Mouse (Mus musculus) hindbrain, embryonic 11.5 days (tissue): Measurements from ENCODE around the gene Epn2. TPM values are rescaled to one million over a fixed set of nuclear protein-coding genes. Genes with fewer than 3 reads are reported as not detected.

Experiments
- ATAC-seq: fragments of 200-750 bp; cut with Nextera tagmentation; 2 replicates; pipeline ENCODE4 v1.8.0; 2017; ENCODE audit warnings: mild to moderate bottlenecking, moderate TSS enrichment, moderate library complexity; ENCODE audit not compliant: low FRiP score
- DNase-seq: peaks from one replicate; pipeline ENCODE4 v3.0.0-alpha.2; 2015; ENCODE audit warnings: low spot score
- H3K27ac ChIP-seq: fragments of 300-500 bp; sonication (generic); 2 replicates; pipeline ENCODE4 v1.5.1; 2014; ENCODE audit warnings: mild to moderate bottlenecking, low read depth, low read length
- H3K27me3 ChIP-seq: fragments of 300-500 bp; sonication (generic); 2 replicates; pipeline ENCODE4 v1.6.1; 2014; ENCODE audit warnings: mild to moderate bottlenecking, low read length, moderate library complexity, mixed read lengths; ENCODE audit not compliant: control insufficient read depth, insufficient read depth
- H3K36me3 ChIP-seq: fragments of 300-500 bp; sonication (generic); 2 replicates; pipeline ENCODE4 v1.6.1; 2014; ENCODE audit warnings: mild to moderate bottlenecking, low read length, moderate library complexity, mixed read lengths; ENCODE audit not compliant: control insufficient read depth, insufficient read depth
- H3K4me1 ChIP-seq: fragments of 300-500 bp; sonication (generic); replicated peaks from 2 replicates; pipeline ENCODE4 v1.6.1; 2014; ENCODE audit warnings: low read length, mixed read lengths; ENCODE audit not compliant: control insufficient read depth, insufficient read depth
- H3K4me2 ChIP-seq: fragments of 300-500 bp; sonication (generic); replicated peaks from 2 replicates; pipeline ENCODE4 v1.6.1; 2014; ENCODE audit warnings: mild to moderate bottlenecking, low read depth, low read length
- H3K4me3 ChIP-seq: fragments of 300-500 bp; sonication (generic); 2 replicates; pipeline ENCODE4 v1.5.1; 2014; ENCODE audit warnings: low read depth, low read length
- H3K9ac ChIP-seq: fragments of 300-500 bp; sonication (generic); 2 replicates; pipeline ENCODE4 v1.6.1; 2014; ENCODE audit warnings: low read depth, low read length
- H3K9me3 ChIP-seq: fragments of 300-500 bp; sonication (generic); 2 replicates; pipeline ENCODE4 v1.6.1; 2016; ENCODE audit warnings: low read length; ENCODE audit not compliant: control insufficient read depth
- WGBS: fragments of 180-500 bp; shearing (Covaris S2); extraction: QIAGEN DNeasy Blood & Tissue Kit; methylation state at CpG from one replicate; pipeline ENCODE4 v1.1.7; 2014; 5-methylcytosine and 5-hydroxymethylcytosine counted together
- polyA plus RNA-seq: library from polyadenylated mRNA; unstranded; fragments of >200 nt; fragmentation: Nextera tagmentation; extraction: Ambion mirVana; gene quantifications from 2 replicates; pipeline ENCODE4 v1.2.1, GENCODE M21; 2014

The Epn2 gene
- polyA plus RNA-seq, 1 experiment from 2014 or later: 34.2 TPM

DNA sequence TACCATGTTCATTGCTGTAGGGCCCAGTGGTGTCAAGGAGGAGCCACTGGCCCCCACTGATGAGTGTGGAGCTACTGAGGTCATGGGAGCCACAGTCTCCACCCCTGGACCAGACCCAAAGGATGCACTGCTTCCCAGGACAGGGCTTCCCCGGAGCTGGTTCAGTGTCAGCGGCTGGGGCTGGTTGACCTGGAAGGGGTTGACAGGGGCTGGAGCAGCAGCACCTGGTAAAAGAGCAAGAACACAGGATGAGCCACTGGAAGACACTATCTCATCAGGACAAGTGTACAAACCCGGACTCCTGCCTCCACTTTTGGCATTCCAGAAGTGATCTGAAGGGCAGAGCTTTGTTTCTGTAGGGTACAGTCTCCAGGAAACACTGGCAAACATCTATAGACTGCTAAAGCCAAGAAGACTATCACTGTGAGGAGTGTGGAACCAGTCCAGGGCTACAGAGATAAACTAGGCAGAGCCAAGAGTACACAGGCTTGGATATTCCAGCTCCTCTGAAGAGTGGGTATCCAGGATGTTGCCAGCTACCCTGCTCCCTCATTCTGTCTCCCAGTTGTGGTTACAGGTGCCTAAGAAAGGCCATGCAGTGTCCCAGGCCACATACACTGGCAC lies 59.9 kb downstream of the Epn2 start:
- H3K27ac ChIP-seq: no peak overlapping the region
- no peaks in the 10 kb centered on the region for H3K4me1 ChIP-seq
- H3K9ac ChIP-seq: no peak overlapping the region
- no peak overlapping the region for H3K4me2 ChIP-seq
- peaks cover 6% of the 10 kb centered on the region for H3K36me3 ChIP-seq
- H3K4me3 ChIP-seq: no peak overlapping the region
- 83% methylated on average over 3 of the region's 3 CpGs for WGBS
- ATAC-seq: no peak
- no peaks in the 10 kb centered on the region for H3K9me3 ChIP-seq
- H3K27me3 ChIP-seq: no peaks in the 10 kb centered on the region
- no peak for DNase-seq

DNA sequence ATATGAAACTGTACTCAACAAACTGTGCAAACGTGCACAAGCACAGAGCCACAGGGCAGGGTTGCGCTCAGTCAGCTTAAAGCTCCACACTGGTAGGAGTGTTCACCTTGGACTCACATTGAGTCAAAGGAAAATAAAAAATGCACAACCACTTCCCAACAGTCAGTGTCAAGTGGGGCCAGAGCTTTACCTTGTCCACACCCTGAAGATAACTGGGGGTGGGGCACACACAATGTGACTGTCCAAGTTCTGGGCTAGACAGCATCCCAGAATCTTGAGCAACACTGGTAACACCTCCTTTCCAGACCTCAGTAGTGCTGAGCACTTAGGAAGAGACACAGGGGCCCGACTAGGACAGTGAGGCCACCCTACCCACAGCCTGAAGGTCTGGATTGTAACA lies 60.6 kb downstream of the Epn2 start:
- no peak overlapping the region for H3K9ac ChIP-seq
- DNase-seq (no peak), ATAC-seq (no peak)
- no peak overlapping the region for H3K4me3 ChIP-seq
- H3K27ac ChIP-seq: no peak overlapping the region
- H3K36me3 ChIP-seq: peaks cover 6% of the 10 kb centered on the region
- WGBS: 88% methylated on average over 3 of the region's 3 CpGs
- H3K4me1 ChIP-seq: no peaks in the 10 kb centered on the region
- no peaks in the 10 kb centered on the region for H3K9me3 ChIP-seq
- no peak overlapping the region for H3K4me2 ChIP-seq
- no peaks in the 10 kb centered on the region for H3K27me3 ChIP-seq

DNA sequence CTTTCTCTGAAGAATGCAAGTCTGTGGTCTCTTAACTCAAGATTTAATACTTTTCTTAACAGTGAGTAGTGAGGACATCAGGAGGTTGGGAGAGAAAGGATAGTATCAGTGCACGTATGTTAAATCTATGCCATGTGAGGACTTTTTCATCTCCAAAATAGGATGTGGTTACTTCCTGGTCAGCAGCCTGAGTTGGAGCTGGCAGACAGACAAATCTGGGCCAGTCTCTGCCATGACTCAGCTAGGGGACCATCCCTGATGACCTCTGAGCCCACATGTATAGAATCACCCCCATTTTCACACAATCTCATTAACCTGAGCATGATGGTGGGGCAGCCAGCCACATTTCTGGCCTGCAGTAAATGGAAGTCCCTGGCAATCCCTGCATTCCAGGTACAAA lies 61.5 kb downstream of the Epn2 start:
- WGBS: 92% methylated on average over 1 of the region's 1 CpGs
- H3K36me3 ChIP-seq: peaks cover 6% of the 10 kb centered on the region
- H3K27ac ChIP-seq: no peak overlapping the region
- no peak overlapping the region for H3K9ac ChIP-seq
- no peaks in the 10 kb centered on the region for H3K4me1 ChIP-seq
- ATAC-seq: no peak
- no peak for DNase-seq
- no peak overlapping the region for H3K4me2 ChIP-seq
- no peaks in the 10 kb centered on the region for H3K27me3 ChIP-seq
- no peaks in the 10 kb centered on the region for H3K9me3 ChIP-seq
- no peak overlapping the region for H3K4me3 ChIP-seq

DNA sequence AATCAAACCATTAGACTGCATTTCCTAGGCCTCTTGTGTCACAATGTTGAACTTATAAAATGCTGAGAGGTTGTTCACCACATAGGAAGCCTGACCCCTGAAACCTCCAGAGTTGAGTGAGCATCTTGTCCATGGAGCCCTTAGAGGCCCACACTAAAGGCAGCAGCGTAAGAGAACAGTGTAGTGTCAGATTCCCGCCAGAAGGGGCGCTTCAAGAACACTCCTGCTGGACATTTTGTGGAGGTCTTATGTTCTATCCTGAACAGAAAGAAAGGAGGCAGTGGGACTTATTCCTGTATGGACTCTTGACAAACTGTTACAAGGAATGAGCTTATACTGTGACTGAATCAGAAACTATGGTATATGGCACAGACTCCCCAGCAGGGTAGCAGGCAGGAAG lies 64.5 kb downstream of the Epn2 start:
- DNase-seq: peak; percentile 65
- no peak overlapping the region for H3K27ac ChIP-seq
- no peak overlapping the region for H3K4me2 ChIP-seq
- H3K4me3 ChIP-seq: no peak overlapping the region
- no peaks in the 10 kb centered on the region for H3K27me3 ChIP-seq
- no peaks in the 10 kb centered on the region for H3K9me3 ChIP-seq
- H3K4me1 ChIP-seq: no peaks in the 10 kb centered on the region
- H3K9ac ChIP-seq: no peak overlapping the region
- 37% methylated on average over 3 of the region's 3 CpGs for WGBS
- no peak for ATAC-seq
- peaks cover 6% of the 10 kb centered on the region for H3K36me3 ChIP-seq

DNA sequence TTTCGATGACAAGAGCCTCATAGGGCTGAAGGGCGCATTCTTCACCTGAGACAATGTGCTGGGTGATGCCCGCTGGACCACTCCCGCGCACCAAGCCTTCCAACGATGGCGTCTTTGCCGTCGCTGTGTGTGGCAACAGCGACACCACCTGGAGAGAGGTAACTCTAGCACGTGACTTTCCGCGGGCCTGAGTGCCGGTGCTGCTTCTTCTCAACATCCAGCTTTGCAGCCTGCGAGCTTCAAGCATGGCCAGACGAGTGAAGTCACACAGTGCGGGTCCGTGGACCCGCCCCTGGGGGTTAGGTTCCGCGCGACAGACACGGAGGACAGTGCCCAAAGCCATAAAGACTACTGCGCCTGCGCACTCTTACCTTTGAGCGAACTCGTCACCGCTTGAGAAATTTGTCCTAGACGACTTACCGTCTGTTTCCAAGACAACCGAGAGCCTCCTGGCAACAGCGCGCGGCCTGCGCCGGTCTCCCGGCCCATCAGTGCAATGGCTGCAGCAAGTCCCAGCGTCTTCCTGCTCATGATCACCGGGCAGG lies 74.7 kb downstream of the Epn2 start, which contains the start of gene B9d1:
TSS of gene B9d1 (plus strand) at position 432 of the 545 bp plus-strand sequence.
- H3K27ac ChIP-seq: peak within 1 kb of the TSS; percentile 54; the same call in 1 of the 2 replicates
- no peaks in the 10 kb centered on the region for H3K36me3 ChIP-seq
- WGBS: under 1% methylated on average over 39 of the region's 39 CpGs
- peak within 1 kb of the TSS; percentile 59 for H3K9ac ChIP-seq
- H3K4me2 ChIP-seq: peak within 1 kb of the TSS; percentile 51
- peak; percentile 99 for DNase-seq
- peak within 1 kb of the TSS; percentile 50 for H3K4me3 ChIP-seq
- H3K27me3 ChIP-seq: no peaks in the 10 kb centered on the region
- ATAC-seq: peak; percentile 90
- no peaks in the 10 kb centered on the region for H3K9me3 ChIP-seq
- peaks cover 7% of the 10 kb centered on the region; the same call in 1 of the 2 replicates for H3K4me1 ChIP-seq

DNA sequence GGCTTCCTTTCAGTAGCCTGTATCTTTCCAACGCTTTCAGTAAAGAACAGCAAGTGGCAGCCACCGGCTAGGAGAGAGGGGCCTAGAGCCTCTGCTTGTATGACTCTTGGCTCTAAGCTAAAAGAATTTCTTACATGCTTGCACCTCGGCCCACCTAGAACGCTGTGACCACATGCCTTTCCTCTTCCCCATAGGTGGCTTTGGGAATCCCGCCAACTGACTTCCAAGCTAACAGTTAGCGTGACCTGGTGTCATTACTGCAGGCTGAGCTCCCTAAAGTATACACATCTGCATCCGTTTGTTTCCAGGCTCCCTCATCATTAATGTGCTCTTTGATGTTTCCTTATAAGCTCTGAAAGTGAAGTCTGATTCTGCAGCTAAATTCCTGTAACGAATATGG lies 75.6 kb downstream of the Epn2 start:
- DNase-seq: no peak
- H3K27me3 ChIP-seq: no peaks in the 10 kb centered on the region
- no peaks in the 10 kb centered on the region for H3K9me3 ChIP-seq
- 75% methylated on average over 8 of the region's 8 CpGs for WGBS
- H3K27ac ChIP-seq: no peak overlapping the region
- no peak overlapping the region for H3K9ac ChIP-seq
- H3K36me3 ChIP-seq: no peaks in the 10 kb centered on the region
- H3K4me2 ChIP-seq: no peak overlapping the region
- H3K4me3 ChIP-seq: no peak overlapping the region
- no peak for ATAC-seq
- H3K4me1 ChIP-seq: peaks cover 7% of the 10 kb centered on the region; the same call in 1 of the 2 replicates

DNA sequence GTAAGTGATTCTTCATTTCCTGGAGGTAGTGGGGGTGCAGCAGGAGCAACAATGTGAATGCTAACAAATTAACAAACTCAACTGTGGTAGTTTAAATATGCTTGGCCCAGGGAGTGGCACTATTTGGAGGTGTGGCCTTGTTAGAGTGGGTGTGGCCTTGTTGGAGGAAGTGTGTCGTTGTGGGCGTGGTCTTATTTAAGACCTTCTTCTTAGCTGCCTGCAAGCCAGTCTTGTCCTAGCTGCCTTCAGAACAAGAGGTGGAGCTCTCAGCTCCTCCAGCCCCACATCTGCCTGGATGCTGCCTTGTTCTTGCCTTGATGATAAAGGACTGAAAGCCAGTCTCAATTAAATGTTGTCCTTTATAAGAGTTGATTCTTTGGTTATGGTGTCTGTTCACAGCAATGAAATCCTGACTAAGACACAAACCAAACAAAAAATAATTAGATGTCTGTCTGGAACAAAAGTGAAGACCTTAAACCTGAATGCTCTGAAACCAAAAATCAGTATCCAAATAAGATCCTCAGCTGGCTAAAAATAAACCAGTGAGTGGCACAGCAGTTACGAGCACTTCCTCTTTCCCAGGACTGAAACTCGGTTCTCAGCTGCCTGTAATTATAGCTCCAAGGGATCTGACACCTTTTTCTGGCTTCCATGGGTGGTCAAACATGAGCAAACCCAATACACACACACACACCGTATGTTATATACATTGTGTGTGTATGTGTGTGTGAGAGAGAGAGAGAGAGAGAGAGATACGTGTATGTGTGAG lies 80.6 kb downstream of the Epn2 start:
- no peaks in the 10 kb centered on the region for H3K27me3 ChIP-seq
- no peak overlapping the region for H3K4me2 ChIP-seq
- DNase-seq: no peak
- no peaks in the 10 kb centered on the region for H3K4me1 ChIP-seq
- no peak overlapping the region for H3K27ac ChIP-seq
- no peak overlapping the region for H3K9ac ChIP-seq
- no peaks in the 10 kb centered on the region for H3K9me3 ChIP-seq
- 82% methylated on average over 6 of the region's 6 CpGs for WGBS
- no peak for ATAC-seq
- H3K36me3 ChIP-seq: no peaks in the 10 kb centered on the region
- no peak overlapping the region for H3K4me3 ChIP-seq

DNA sequence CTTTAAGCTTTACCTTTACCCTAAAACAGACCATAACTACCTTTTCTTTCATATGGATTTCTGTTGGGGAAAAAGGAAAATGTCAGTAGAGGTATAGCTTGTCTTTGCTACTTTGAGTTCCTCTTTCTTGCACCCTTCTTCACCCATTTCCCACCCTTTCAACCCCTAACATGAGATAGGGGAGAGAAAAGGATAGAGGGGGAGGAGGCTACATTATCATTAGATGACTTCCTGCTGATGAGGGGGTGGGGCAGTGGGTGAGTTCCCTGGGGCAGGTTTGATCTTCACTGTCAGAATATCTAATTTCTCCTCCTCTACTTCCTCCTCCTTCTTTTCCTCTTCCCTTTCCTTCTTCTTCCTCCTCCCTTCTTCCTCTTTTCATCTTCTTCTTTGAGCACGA lies 82.0 kb downstream of the Epn2 start:
- Histone ChIP-seq H3K9me3 (no peaks in the 10 kb centered on the region), H3K4me2 (no peak overlapping the region), H3K27me3 (no peaks in the 10 kb centered on the region), H3K27ac (no peak overlapping the region), H3K36me3 (no peaks in the 10 kb centered on the region), H3K4me1 (peaks cover 3% of the 10 kb centered on the region; the same call in 1 of the 2 replicates), H3K4me3 (no peak overlapping the region), H3K9ac (no peak overlapping the region)
- DNase-seq: no peak
- 89% methylated on average over 1 of the region's 1 CpGs for WGBS
- ATAC-seq: no peak
